ENCODE assay signal across 28 mouse cellular contexts in genomic region chr1:159281861-159282260, GRCm38 (mm10). TPM values are rescaled to one million over a fixed set of nuclear protein-coding genes. Genes with fewer than 3 reads are reported as not detected.
DNase-seq lines count a peak whose midpoint lies in the region; ATAC-seq and TF ChIP-seq lines count a peak whose summit lies in the region.
"Had no signal": no experiment of that assay in that cellular context is flagged by ENCODE, and none has a peak within 500 bp of the region (broad histone marks: within the 10 kb centered on the region; RNA-seq: fewer than 3 reads in every experiment).

No protein-coding gene starts in this region.

- TF ChIP-seq CTCF in hindbrain, postnatal 0 days (IDR thresholded peaks at IDR 0.05; ENCODE audit: low read depth): no peak

- no peak overlapping the region for H3K9ac ChIP-seq in hindbrain, postnatal 0 days (replicated peaks; ENCODE audit: low read length)
- H3K9ac ChIP-seq: embryonic facial prominence, embryonic 13.5 days; forebrain, embryonic 13.5 days; hindbrain, embryonic 13.5 days had no signal

- H3K9me3 ChIP-seq in hindbrain, postnatal 0 days (ENCODE audit: low read length): no peaks in the 10 kb centered on the region
- H3K9me3 ChIP-seq: embryonic facial prominence, embryonic 10.5 days; embryonic facial prominence, embryonic 13.5 days; forebrain, embryonic 10.5 days; forebrain, embryonic 13.5 days; heart, embryonic 10.5 days; hindbrain, embryonic 10.5 days; hindbrain, embryonic 13.5 days had no signal

- no peak overlapping the region for H3K4me2 ChIP-seq in hindbrain, postnatal 0 days (ENCODE audit: low read depth, low read length)
- H3K4me2 ChIP-seq: embryonic facial prominence, embryonic 13.5 days; forebrain, embryonic 13.5 days; hindbrain, embryonic 13.5 days had no signal

- no peak for ATAC-seq in hindbrain, postnatal 0 days
- ATAC-seq: activated CD4-positive, CD25-positive, alpha-beta regulatory T cell, adult 4 months; CD4-positive, CD25-positive, alpha-beta regulatory T cell, adult 4 months; forebrain, embryonic 13.5 days; forebrain, embryonic 16.5 days; intestine, postnatal 0 days had no signal

- H3K36me3 ChIP-seq in hindbrain, postnatal 0 days (ENCODE audit: insufficient read depth, low read length): no peaks in the 10 kb centered on the region

- 90% methylated on average over 1 of the region's 1 CpGs for WGBS in hindbrain, postnatal 0 days

- no peak overlapping the region for H3K27ac ChIP-seq in hindbrain, postnatal 0 days
- H3K27ac ChIP-seq: embryonic facial prominence, embryonic 10.5 days; embryonic facial prominence, embryonic 13.5 days; forebrain, embryonic 10.5 days; forebrain, embryonic 13.5 days; heart, adult 2 months; heart, embryonic 10.5 days; hindbrain, embryonic 10.5 days; hindbrain, embryonic 13.5 days had no signal

- H3K27me3 ChIP-seq in hindbrain, postnatal 0 days (ENCODE audit: insufficient read depth, low read length): no peaks in the 10 kb centered on the region
- H3K27me3 ChIP-seq: embryonic facial prominence, embryonic 13.5 days; forebrain, embryonic 13.5 days; hindbrain, embryonic 13.5 days had no signal

- H3K4me1 ChIP-seq in hindbrain, postnatal 0 days (ENCODE audit: insufficient read depth, low read length): no peaks in the 10 kb centered on the region
- H3K4me1 ChIP-seq: embryonic facial prominence, embryonic 10.5 days; embryonic facial prominence, embryonic 13.5 days; forebrain, embryonic 10.5 days; forebrain, embryonic 13.5 days; heart, embryonic 10.5 days; hindbrain, embryonic 10.5 days; hindbrain, embryonic 13.5 days had no signal

- H3K4me3 ChIP-seq in hindbrain, postnatal 0 days (ENCODE audit: low read length): no peak overlapping the region
- H3K4me3 ChIP-seq: embryonic facial prominence, embryonic 10.5 days; embryonic facial prominence, embryonic 13.5 days; erythroblast, embryonic 14.5 days; forebrain, embryonic 10.5 days; forebrain, embryonic 13.5 days; heart, adult 2 months; heart, embryonic 10.5 days; hindbrain, embryonic 10.5 days; hindbrain, embryonic 13.5 days had no signal

- intact Hi-C loops in heart, postnatal 25 days (cut with DNase I): no loop called here

- peak; percentile 68 for DNase-seq in adipocyte (ENCODE audit: low spot score)
- peak; percentile 82 for DNase-seq in adrenal gland, adult 2 months
- DNase-seq in adrenal gland, postnatal 14 days: peak; percentile 76
- DNase-seq in fat pad, adult 2 months (ENCODE audit: extremely low read depth, low read depth, low spot score): peak; percentile 50
- DNase-seq in heart, postnatal 25 days (ENCODE audit: low spot score): no peak
- no peak for DNase-seq in hindbrain, postnatal 0 days (ENCODE audit: low spot score)
- no peak for DNase-seq in MN1 (ENCODE audit: low spot score)
- DNase-seq: cerebellum, adult 11-12 months; cerebellum, adult 8-10 months; cerebellum, postnatal 10 days; cerebellum, postnatal 36 days; embryo, embryonic 11 days; gastrocnemius, postnatal 25 days; heart, adult 2 months; heart, postnatal 36 days; kidney, adult 2 months had no signal

RNA-seq across cellular contexts. Expression of gene Cop1, which starts 49.7 kb away (rescaled TPM):
- 100 to 1,000 TPM; 134 to 184 TPM for total RNA-seq in adrenal gland, adult 2 months (2021)
- 68.5 and 68.9 TPM in 2 replicates for polyA plus RNA-seq in adrenal gland, adult 2 months (2012; rRNA removed)
- total RNA-seq in adrenal gland, postnatal 14 days (2021): 142 and 148 TPM in 2 replicates
- total RNA-seq in heart, postnatal 25 days (2021): 100 to 1,000 TPM; 138 to 148 TPM
- 95.2 and 101 TPM in 2 replicates for total RNA-seq in hindbrain, postnatal 0 days (2014; rRNA removed)
- polyA plus RNA-seq in hindbrain, postnatal 0 days (2015; fragmentation: Nextera tagmentation; extraction: Ambion mirVana): 59.1 and 71.0 TPM in 2 replicates

Comparison
In these comparisons a context has a peak if more than half of its experiments do, and no peak if none do; other contexts are left out.
1. DNase-seq: peak in adipocyte (single experiment), adrenal gland, adult 2 months (single experiment), adrenal gland, postnatal 14 days (single experiment) and fat pad, adult 2 months (single experiment); none in heart, postnatal 25 days (single experiment), hindbrain, postnatal 0 days (single experiment) and MN1 (single experiment).